Mouse (Mus musculus) intestine, embryonic 15.5 days (tissue): ENCODE data around the gene 4930407I10Rik. TPM values are rescaled to one million over a fixed set of nuclear protein-coding genes. Genes with fewer than 3 reads are reported as not detected.

Experiments
- ATAC-seq: fragments of 200-750 bp; cut with Nextera tagmentation; 2 replicates; pipeline ENCODE4 v1.8.0; 2017; ENCODE audit warnings: moderate TSS enrichment, moderate library complexity
- H3K27ac ChIP-seq: fragments of 300-500 bp; sonication (generic); 2 replicates; pipeline ENCODE4 v1.5.1; 2015; ENCODE audit warnings: mild to moderate bottlenecking, inconsistent platforms
- H3K27me3 ChIP-seq: fragments of 300-500 bp; sonication (generic); replicated peaks from 2 replicates; pipeline ENCODE4 v1.6.1; 2015; ENCODE audit warnings: inconsistent platforms
- H3K36me3 ChIP-seq: fragments of 300-500 bp; sonication (generic); 2 replicates; pipeline ENCODE4 v1.6.1; 2015; ENCODE audit warnings: inconsistent platforms
- H3K4me1 ChIP-seq: fragments of 300-500 bp; sonication (generic); replicated peaks from 2 replicates; pipeline ENCODE4 v1.6.1; 2015; ENCODE audit warnings: inconsistent platforms
- H3K4me2 ChIP-seq: fragments of 300-500 bp; sonication (generic); replicated peaks from 2 replicates; pipeline ENCODE4 v1.6.1; 2015; ENCODE audit warnings: mild to moderate bottlenecking, inconsistent platforms
- H3K4me3 ChIP-seq: fragments of 300-500 bp; sonication (generic); replicated peaks from 2 replicates; pipeline ENCODE4 v1.5.1; 2015; ENCODE audit warnings: inconsistent platforms
- H3K9ac ChIP-seq: fragments of 300-500 bp; sonication (generic); 2 replicates; pipeline ENCODE4 v1.6.1; 2015; ENCODE audit warnings: inconsistent platforms
- H3K9me3 ChIP-seq: fragments of 300-500 bp; sonication (generic); 2 replicates; pipeline ENCODE4 v1.6.1; 2016; ENCODE audit warnings: inconsistent platforms
- WGBS: fragments of 180-500 bp; shearing (Covaris S2); methylation state at CpG from one replicate; pipeline ENCODE4 v1.1.7; 2015; 5-methylcytosine and 5-hydroxymethylcytosine counted together
- polyA plus RNA-seq: library from polyadenylated mRNA; unstranded; fragments of >200 nt; fragmentation: Nextera tagmentation; extraction: Ambion mirVana; gene quantifications from 2 replicates; pipeline ENCODE4 v1.2.1, GENCODE M21; 2015

4930407I10Rik gene
- not detected in 2 replicates for polyA plus RNA-seq

GRCm38 (mm10) chr15:82058719-82059201, at the start of gene 4930407I10Rik:
Gene 4930407I10Rik (plus strand): TSS chr15:82059151.
- Histone ChIP-seq H3K36me3 (no peaks in the 10 kb centered on the region), H3K27me3 (peaks cover 13% of the 10 kb centered on the region), H3K4me2 (no peak within 1 kb of the TSS), H3K9me3 (no peaks in the 10 kb centered on the region), H3K4me3 (no peak within 1 kb of the TSS), H3K4me1 (no peaks in the 10 kb centered on the region), H3K9ac (no peak within 1 kb of the TSS), H3K27ac (no peak within 1 kb of the TSS)
- ATAC-seq: no peak
- WGBS: 72% methylated on average over 1 of the region's 1 CpGs

- Histone ChIP-seq H3K4me1 (peaks cover 18% of the 10 kb centered on the region), H3K4me3 (no peak overlapping the region), H3K36me3 (no peaks in the 10 kb centered on the region), H3K27me3 (no peaks in the 10 kb centered on the region), H3K4me2 (no peak overlapping the region), H3K27ac (no peak overlapping the region), H3K9me3 (no peaks in the 10 kb centered on the region), H3K9ac (no peak overlapping the region)
- no peak for ATAC-seq
- WGBS: 81% methylated on average over 6 of the region's 6 CpGs
Measured at GRCm38 (mm10) chr15:82011947-82012346, 47.0 kb upstream of the 4930407I10Rik start.

GRCm38 (mm10) chr15:82014745-82015391, 44.1 kb upstream of the 4930407I10Rik start:
- WGBS: 21% methylated on average over 9 of the region's 9 CpGs
- H3K4me3 ChIP-seq: peak overlapping the region; percentile 66
- H3K27me3 ChIP-seq: no peaks in the 10 kb centered on the region
- no peak for ATAC-seq
- peaks cover 19% of the 10 kb centered on the region for H3K4me1 ChIP-seq
- no peaks in the 10 kb centered on the region for H3K9me3 ChIP-seq
- no peaks in the 10 kb centered on the region for H3K36me3 ChIP-seq
- H3K4me2 ChIP-seq: peak overlapping the region; percentile 92
- H3K27ac ChIP-seq: peak overlapping the region; percentile 69; the same call in 1 of the 2 replicates
- H3K9ac ChIP-seq: peak overlapping the region; percentile 70

- peak overlapping the region; percentile 92 for H3K4me2 ChIP-seq
- H3K9me3 ChIP-seq: no peaks in the 10 kb centered on the region
- peak overlapping the region; percentile 66 for H3K4me3 ChIP-seq
- H3K4me1 ChIP-seq: peaks cover 19% of the 10 kb centered on the region
- H3K27me3 ChIP-seq: no peaks in the 10 kb centered on the region
- H3K36me3 ChIP-seq: no peaks in the 10 kb centered on the region
- WGBS: under 1% methylated on average over 37 of the region's 39 CpGs
- peak overlapping the region; percentile 70 for H3K9ac ChIP-seq
- peak overlapping the region; percentile 69 for H3K27ac ChIP-seq
- ATAC-seq: peak; percentile 70; the same call in 1 of the 2 replicates
Measured at GRCm38 (mm10) chr15:82015392-82016100, 43.4 kb upstream of the 4930407I10Rik start.

GRCm38 (mm10) chr15:82016101-82016808, 42.7 kb upstream of the 4930407I10Rik start:
- Histone ChIP-seq H3K4me3 (peak overlapping the region; percentile 66), H3K36me3 (no peaks in the 10 kb centered on the region), H3K4me1 (peaks cover 19% of the 10 kb centered on the region), H3K9me3 (no peaks in the 10 kb centered on the region), H3K27ac (peak overlapping the region; percentile 72), H3K4me2 (peak overlapping the region; percentile 92), H3K9ac (peak overlapping the region; percentile 70), H3K27me3 (no peaks in the 10 kb centered on the region)
- WGBS: under 1% methylated on average over 53 of the region's 53 CpGs
- ATAC-seq: peak; percentile 98

- Histone ChIP-seq H3K9me3 (no peaks in the 10 kb centered on the region), H3K4me1 (peaks cover 19% of the 10 kb centered on the region), H3K4me2 (peak overlapping the region; percentile 83), H3K27me3 (no peaks in the 10 kb centered on the region), H3K9ac (peak overlapping the region; percentile 64), H3K27ac (peak overlapping the region; percentile 72), H3K4me3 (peak overlapping the region; percentile 66), H3K36me3 (no peaks in the 10 kb centered on the region)
- WGBS: 15% methylated on average over 6 of the region's 6 CpGs
- no peak for ATAC-seq
Measured at GRCm38 (mm10) chr15:82016830-82017229, 42.1 kb upstream of the 4930407I10Rik start.

GRCm38 (mm10) chr15:82017461-82017860, 41.5 kb upstream of the 4930407I10Rik start:
- Histone ChIP-seq H3K4me1 (peaks cover 19% of the 10 kb centered on the region), H3K9me3 (no peaks in the 10 kb centered on the region), H3K27ac (no peak overlapping the region), H3K9ac (no peak overlapping the region), H3K4me3 (no peak overlapping the region), H3K27me3 (no peaks in the 10 kb centered on the region), H3K36me3 (no peaks in the 10 kb centered on the region), H3K4me2 (no peak overlapping the region; the same call in 1 of the 2 replicates)
- no peak for ATAC-seq
- WGBS: 73% methylated on average over 4 of the region's 4 CpGs

GRCm38 (mm10) chr15:82019288-82019687, 39.7 kb upstream of the 4930407I10Rik start:
- no peak overlapping the region for H3K4me2 ChIP-seq
- H3K36me3 ChIP-seq: peaks cover 11% of the 10 kb centered on the region
- WGBS: 78% methylated on average over 3 of the region's 3 CpGs
- H3K4me1 ChIP-seq: peaks cover 15% of the 10 kb centered on the region
- no peak overlapping the region for H3K4me3 ChIP-seq
- H3K27me3 ChIP-seq: no peaks in the 10 kb centered on the region
- H3K9me3 ChIP-seq: no peaks in the 10 kb centered on the region
- no peak overlapping the region for H3K9ac ChIP-seq
- H3K27ac ChIP-seq: no peak overlapping the region
- ATAC-seq: no peak

- Histone ChIP-seq H3K4me2 (no peak overlapping the region), H3K4me3 (no peak overlapping the region), H3K27ac (no peak overlapping the region), H3K9ac (no peak overlapping the region), H3K27me3 (no peaks in the 10 kb centered on the region), H3K36me3 (peaks cover 36% of the 10 kb centered on the region), H3K4me1 (no peaks in the 10 kb centered on the region), H3K9me3 (no peaks in the 10 kb centered on the region)
- WGBS: 84% methylated on average over 13 of the region's 13 CpGs
- no peak for ATAC-seq
Measured at GRCm38 (mm10) chr15:82022535-82023088, 36.3 kb upstream of the 4930407I10Rik start.

GRCm38 (mm10) chr15:82023965-82024635, 34.9 kb upstream of the 4930407I10Rik start:
- Histone ChIP-seq H3K4me1 (no peaks in the 10 kb centered on the region), H3K27me3 (no peaks in the 10 kb centered on the region), H3K36me3 (peaks cover 36% of the 10 kb centered on the region), H3K9ac (no peak overlapping the region), H3K4me3 (no peak overlapping the region), H3K27ac (no peak overlapping the region), H3K9me3 (no peaks in the 10 kb centered on the region), H3K4me2 (no peak overlapping the region)
- WGBS: 83% methylated on average over 6 of the region's 6 CpGs
- ATAC-seq: no peak

- no peaks in the 10 kb centered on the region for H3K27me3 ChIP-seq
- H3K4me2 ChIP-seq: no peak overlapping the region
- 87% methylated on average over 7 of the region's 7 CpGs for WGBS
- H3K9ac ChIP-seq: no peak overlapping the region
- H3K4me1 ChIP-seq: no peaks in the 10 kb centered on the region
- H3K36me3 ChIP-seq: peaks cover 44% of the 10 kb centered on the region
- H3K27ac ChIP-seq: no peak overlapping the region
- H3K9me3 ChIP-seq: no peaks in the 10 kb centered on the region
- H3K4me3 ChIP-seq: no peak overlapping the region
- no peak for ATAC-seq
Measured at GRCm38 (mm10) chr15:82027276-82027675, 31.7 kb upstream of the 4930407I10Rik start.
